Mouse (Mus musculus) layer of hippocampus, postnatal 14 days (tissue): ENCODE measurements around the gene Prpsap1. TPM values are rescaled to one million over a fixed set of nuclear protein-coding genes. Genes with fewer than 3 reads are reported as not detected.
"Not testable (repeated sequence)": the region's sequence is repeated elsewhere in the genome, so short reads cannot be mapped to it uniquely, and the experiment has no call there.

Experiments
- DNase-seq, 2 experiments: peaks; one replicate each; pipeline ENCODE4 v3.0.0; 2021 to 2022; ENCODE audit warnings: low spot score in 2 of 2, mixed read lengths in 1 of 2
- total RNA-seq, 2 experiments: library from RNA; stranded (reverse); gene quantifications; 2 replicates each; pipeline ENCODE4 v1.2.3; 2021

The Prpsap1 gene
- total RNA-seq, 2 experiments from 2014 or later = 86.1 to 90.6 TPM

DNA sequence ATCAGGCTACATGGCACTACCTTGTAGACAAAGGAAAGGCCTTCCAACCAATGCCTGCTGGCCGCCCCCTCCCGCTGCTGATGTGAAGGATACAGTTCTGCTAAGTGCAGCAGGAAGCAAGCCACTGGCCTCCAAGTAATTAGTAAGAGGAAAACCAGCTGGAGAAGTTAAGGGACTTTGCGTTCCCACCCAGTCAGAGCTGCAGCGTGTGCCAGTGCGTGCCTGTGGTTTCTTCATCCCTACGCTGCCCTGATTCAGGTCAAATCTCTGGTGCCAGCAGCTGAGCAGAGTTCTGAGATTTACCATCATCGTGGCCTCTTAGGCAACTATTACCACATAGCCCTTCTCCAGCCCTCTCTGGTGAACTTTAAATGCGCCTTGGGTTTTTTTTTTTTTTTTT is 24.5 kb upstream of the Prpsap1 start:
- no peak for DNase-seq

DNA sequence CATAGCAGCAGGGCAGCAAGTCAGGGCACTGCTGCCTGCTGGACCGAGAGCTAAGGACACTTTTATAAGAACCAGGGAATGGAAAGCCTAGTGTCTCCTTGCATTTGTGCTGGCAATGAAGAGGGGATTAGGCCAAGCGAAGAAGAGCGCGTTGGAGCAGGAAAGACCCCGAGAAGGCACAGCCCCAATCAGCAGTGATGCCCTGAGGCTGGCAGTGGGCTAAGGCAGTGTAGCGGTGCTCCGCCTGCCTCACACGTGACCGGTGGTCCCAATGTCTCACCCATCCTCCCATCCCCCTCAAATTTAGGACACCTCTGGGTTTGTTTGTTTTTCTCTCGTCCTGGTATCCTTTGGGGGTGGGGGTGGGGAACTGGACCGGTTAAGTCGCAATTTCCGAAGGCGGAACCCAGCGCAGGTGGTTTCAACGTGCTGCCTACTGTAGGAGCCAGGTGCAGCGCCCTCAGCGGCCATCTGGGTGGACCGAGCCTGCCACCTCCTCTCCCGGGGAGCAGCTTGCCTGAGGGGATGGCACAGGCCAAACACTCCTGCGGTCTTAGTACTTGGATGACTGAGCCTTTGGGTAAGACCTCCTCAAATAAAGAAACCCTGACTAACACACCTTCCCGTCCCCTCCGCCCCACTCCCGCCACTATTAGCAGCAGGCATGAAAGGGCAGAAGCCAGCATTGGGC is 21.5 kb upstream of the Prpsap1 start:
- no peak for DNase-seq

GRCm38 (mm10) chr11:116513531-116514038 is 19.6 kb upstream of the Prpsap1 start:
- DNase-seq = no peak

- DNase-seq = no peak
Measured at GRCm38 (mm10) chr11:116512987-116513386, 19.0 kb upstream of the Prpsap1 start.

GRCm38 (mm10) chr11:116512154-116512553 is 18.2 kb upstream of the Prpsap1 start:
- DNase-seq = no peak

DNA sequence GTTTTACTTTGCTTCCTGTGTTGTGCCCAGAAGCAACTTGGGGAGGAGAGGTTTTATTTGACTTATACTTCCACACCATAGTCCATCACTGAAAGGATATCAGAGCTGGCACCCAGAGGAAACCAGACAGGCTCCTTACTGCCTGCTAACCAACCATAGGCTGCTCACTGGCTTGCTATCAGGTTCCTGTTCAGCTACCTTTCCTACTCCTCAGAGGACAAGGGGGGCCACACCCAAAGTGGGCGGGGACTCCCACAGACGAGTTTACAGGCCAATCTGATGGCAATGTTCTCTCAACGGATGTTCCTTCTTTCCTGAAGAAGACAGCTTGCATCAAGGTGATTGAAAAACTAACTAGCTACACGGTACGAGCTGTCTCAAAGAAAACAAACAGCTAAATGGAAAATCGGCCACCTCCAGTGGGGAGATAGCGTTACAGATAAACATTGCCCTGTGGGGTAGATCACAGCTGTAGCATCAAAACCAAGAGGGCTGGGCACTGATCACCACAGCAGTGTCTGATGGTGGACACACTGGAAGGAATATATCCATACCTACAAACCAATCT is 17.4 kb upstream of the Prpsap1 start:
- no peak for DNase-seq

DNA sequence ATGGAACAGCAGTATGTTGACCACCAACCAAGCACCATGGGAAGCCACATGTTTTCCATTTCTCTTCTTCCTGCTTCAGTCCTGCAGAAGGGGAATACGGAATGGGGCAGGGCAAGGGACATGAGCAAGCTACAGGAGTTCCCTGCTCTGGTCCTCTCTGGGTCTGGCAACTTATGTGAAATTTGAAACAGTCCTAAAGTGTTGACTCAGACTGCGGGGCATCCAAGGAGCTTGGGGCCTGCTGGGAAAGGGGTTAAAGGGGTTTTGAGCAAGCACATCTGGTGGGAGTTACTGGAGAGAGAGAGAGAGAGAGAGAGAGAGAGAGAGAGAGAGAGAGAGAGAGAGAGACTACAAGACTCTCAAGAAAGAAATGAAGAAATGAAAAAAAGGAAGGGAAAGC is 14.7 kb upstream of the Prpsap1 start:
- no peak for DNase-seq

DNA sequence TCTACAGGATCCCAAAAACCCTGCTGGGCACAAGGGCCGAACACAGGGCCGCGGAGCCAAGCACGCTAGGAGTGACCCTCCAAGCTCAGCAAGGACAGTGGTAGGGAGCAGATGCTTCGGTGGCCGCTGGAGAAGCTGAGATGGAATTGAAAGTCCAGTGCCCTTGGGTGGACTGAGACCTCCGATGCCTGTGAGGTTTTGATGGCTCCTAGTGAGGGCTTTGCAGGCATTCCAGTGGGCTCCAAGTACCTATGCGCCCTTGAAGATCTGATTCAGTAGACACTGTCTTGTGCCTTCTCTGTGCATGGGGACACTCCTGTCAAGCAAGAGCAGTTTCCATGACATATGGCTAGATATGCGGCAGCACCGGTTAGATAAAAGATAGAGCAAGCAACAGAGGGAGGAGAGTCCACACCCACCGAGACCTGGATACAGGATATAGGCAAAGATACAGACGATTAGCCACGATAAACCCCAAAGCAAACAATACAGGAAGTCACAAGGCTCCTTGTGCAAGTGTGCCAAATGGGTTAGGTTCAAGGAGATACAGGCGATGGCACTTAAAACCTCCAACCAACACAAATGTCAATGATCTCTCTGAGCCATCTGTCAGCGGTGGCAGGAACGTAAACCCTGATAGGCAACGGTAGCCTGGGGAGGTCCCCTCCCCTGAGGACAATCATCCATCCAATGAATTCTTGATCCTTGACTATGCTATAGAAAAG is 12.3 kb upstream of the Prpsap1 start:
- DNase-seq = no peak

DNA sequence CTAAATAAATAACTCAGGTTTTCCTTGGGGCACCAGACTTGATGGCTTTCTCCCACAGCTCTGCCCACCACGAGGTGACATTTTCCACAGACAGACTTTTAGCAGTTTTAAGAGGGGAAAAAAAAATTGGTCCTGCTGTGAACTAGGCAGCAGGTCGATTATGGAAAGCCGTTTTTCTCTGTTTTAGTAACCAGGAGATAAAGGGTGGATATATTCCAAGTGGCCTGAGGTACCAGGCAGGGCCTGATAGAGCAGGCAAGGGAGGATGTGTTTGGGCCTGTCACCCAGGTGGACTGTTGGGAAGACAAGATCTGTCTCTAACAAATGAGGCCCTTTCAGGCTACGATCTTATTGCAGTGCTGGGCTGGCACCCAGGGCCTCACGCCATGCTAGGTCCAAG is 11.6 kb upstream of the Prpsap1 start:
- DNase-seq = no peak

DNA sequence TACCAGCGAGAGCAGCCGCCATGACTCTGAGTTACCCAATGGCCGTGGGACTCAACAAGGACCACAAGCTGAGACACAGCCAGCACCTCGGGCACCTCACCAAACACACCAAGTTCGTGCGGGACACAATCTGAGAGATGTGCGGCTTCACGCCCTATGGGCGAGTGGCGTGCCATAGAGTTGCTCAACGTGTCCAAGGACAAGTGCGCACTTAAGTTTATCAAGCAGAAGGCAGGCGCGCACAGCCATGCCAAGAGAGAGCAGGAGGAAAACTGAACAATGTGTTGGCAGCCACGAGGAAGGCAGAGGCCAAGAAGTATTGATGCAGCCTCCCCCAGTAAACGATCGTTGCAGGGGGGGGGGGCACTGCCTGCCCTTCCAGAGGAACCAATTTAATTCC is 10.5 kb upstream of the Prpsap1 start:
- DNase-seq = no peak

DNA sequence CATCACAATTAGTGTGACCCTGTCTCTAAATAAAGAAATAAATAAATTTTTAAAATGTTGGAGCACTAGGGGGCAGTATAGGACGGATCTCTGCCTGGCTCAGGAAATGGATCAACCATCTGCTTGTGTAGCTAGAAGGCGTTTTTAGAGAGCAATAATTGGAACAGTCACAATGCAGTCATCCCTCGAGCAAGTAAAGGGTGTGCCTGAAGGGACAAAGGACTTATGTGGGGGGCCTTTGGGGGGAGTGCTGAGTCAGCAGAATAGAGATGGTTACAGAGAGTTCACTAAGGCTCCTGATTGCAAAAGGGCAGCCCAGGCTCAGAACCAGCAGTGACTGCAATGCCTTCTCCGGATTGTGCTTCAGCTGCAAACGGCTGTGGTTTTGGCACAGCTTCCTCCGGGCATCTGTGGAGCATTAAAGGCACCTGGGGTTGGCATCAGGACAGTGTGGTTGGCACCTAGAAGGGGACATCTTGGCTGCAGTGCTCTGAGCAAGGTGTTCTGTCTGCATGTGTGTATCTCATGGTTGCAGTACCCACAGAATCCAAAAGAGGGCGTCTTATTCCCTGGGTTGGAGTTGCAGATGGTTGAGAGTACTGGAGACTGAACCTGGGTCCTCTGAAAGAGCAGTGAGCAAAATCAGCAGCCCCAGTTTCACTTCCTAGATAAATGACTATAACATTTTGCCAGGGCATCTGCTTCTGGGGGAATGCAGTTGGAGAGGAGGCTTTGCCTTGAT is 7.2 kb upstream of the Prpsap1 start:
- DNase-seq = peak; percentile 63 to 73

DNA sequence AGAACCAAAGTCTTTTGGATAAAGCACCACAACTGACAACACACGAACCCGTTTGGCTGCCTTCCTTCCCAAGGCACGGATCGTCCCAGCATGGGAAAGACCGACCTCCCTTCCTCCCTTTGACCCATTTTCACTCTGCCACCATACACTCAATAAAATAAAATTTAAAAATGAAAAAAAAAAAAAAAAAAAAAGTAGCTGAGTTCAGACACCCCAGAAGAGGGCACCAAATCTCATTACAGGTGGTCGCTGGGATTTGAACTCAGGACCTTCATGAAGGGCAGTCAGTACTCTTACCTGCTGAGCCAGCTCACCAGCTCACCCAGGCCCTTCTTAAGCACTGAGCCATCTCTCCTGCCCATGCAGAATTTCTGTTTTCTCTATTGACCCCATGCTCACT is 5.0 kb upstream of the Prpsap1 start:
- DNase-seq = no peak

DNA sequence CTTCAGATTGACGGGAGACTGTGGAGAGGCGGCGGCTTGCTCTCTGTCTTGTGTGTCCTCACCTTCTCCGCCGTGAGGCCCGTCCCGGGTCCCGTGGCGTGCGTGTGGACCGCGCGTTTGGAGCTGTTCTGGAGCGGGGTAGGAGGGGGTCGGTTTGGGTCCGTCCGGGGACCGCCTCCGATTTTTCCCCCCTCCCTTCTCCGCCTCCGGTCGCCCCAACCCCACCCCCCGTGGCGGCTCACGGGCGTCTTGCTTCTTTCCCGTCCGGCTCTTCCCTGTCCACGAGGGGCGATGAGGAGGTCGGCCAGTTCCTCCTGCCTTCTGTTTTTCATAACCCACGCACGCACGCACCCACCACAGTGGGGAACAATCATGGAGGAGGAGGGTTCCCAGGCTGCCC is 4.6 kb upstream of the Prpsap1 start:
- DNase-seq = no peak

GRCm38 (mm10) chr11:116497313-116497712 is 3.3 kb upstream of the Prpsap1 start:
- no peak for DNase-seq

DNA sequence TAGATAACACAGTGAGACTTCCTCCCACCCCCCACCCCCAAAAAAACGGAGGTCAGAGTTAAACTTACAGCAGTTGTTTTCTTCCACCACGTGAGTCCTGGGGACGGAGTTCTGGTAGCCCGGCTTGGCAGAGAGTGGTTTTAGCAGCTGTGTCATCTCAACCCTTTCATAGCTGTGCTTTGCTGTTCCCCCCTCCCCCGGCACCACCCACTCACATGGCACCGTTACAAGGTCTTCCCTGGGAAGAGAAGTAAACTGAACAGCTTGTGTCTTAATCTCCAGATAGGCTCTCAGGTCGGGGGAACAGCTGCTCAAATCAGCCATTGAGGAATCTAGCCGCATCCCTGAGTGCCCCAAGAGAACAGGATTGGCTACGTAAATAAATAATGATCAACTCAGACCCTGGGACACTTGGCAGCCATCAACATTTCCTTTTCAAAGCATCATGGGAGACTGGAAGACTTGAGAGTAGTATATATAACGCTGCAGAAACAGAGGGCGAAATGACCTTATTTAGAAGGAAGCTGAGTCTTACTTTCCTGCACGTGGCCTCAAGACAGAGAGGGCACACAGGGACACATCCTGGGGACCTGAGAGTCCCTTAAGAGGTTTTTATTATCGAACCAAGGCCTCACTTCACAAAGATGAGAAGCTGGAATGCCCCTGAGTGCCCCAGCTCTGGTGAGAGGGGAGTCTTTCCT is 622 bp upstream of the Prpsap1 start:
- DNase-seq = no peak

GRCm38 (mm10) chr11:116493191-116493590 is 811 bp downstream of the Prpsap1 start:
- no peak for DNase-seq

GRCm38 (mm10) chr11:116492507-116492906 is 1.5 kb downstream of the Prpsap1 start:
- not testable (repeated sequence) for DNase-seq

DNA sequence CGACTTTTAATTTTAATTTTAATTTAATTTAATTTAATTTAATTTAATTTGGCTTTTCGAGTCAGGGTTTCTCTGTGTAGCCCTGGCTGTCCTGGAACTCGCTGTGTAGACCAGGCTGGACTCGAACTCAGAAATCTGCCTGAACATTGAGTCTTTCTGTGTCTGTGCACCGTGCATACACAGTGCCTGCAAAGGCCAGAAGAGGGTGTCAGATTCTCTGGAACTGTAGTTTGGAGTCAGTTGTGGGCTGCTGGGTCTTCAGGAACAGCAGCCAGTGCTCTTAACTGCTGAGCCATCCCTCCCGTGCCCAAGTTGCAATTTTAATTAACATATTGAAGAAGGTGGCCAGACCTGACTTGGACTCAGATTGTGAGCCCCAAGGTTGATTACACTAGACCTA is 2.7 kb downstream of the Prpsap1 start:
- DNase-seq = no peak

DNA sequence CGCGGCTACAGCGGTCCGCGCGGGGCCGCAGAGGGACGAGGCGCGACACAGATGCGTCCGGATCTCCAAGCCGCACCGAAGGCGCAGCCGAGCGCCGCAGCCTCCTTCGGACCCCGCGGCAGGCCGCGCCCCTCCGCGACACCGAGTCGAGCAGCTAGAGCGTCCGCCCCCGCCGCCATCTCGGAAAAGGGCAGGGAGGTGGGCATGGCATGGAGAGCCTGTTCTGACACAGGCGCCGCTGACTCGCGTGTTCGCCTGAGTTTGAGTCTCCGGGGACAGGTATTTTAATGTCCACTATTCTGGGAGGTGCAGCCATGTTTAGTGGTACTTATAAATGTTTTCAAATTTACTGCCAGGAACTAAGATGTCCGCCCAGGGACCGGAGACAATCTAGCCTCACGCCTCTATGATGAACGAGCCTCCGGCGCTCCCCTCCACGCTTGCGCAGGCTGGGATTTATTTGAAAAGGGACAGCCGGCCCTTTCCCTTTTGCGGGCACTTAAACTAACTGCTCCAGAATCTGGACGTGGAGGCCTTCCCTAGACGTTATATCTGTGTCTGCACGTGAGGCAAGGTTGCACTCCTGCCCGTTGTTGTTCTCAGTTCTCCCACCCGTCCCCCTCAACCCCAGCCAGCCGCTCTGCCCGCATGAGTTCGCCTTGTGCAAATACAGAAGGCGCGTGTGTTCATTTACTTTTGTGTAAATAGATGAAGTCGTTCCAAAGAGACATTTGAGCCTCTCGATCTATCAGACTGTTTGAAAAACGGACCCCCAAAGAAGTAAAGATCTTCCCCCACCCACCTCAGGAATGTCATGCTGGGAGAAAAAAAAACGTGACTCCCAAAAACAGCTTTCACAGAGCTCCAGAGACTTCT is 3.5 kb downstream of the Prpsap1 start:
- peak; percentile 89 for DNase-seq

GRCm38 (mm10) chr11:116489771-116490231 is 4.2 kb downstream of the Prpsap1 start:
- DNase-seq = no peak
